Mouse (Mus musculus) kidney, postnatal 4 days (tissue): Measurements from ENCODE around the gene D230025D16Rik.
"Not testable (repeated sequence)": the region's sequence is repeated elsewhere in the genome, so short reads cannot be mapped to it uniquely, and the experiment has no call there.

Source experiments
- DNase-seq, 2 experiments: peaks; one replicate each; pipeline ENCODE4 v3.0.0; 2021; ENCODE audit warnings: mixed read lengths in 2 of 2

D230025D16Rik gene

GRCm38 (mm10) chr8:105224413-105225271 lies at the start of gene D230025D16Rik:
D230025D16Rik (plus strand) TSS chr8:105225145.
- peak; percentile 98 for DNase-seq

DNA sequence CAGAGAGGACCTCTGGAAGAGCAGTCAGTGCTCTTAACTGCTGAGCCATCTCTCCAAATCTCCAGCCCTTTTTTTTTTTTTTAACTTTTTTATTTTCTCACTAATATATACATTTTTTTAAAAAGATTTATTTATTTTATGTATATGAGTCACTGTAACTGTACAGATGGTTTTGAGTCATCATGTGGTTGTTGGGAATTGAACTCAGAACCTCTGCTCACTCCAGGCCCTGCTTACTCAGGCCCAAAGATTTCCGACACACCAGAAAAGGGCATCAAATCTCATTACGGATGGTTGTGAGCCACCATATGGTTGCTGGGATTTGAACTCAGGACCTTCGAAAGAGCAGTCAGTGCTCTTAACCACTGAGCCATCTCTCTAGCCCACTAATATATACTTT lies 49.7 kb upstream of the D230025D16Rik start:
- DNase-seq: not testable (repeated sequence)

- no peak for DNase-seq
These were observed 46.6 kb upstream of the D230025D16Rik start for GRCm38 (mm10) chr8:105178211-105178800.

- no peak for DNase-seq
These were observed 42.7 kb upstream of the D230025D16Rik start for GRCm38 (mm10) chr8:105182201-105182600.

GRCm38 (mm10) chr8:105186467-105187005 lies 38.4 kb upstream of the D230025D16Rik start:
- DNase-seq: no peak

DNA sequence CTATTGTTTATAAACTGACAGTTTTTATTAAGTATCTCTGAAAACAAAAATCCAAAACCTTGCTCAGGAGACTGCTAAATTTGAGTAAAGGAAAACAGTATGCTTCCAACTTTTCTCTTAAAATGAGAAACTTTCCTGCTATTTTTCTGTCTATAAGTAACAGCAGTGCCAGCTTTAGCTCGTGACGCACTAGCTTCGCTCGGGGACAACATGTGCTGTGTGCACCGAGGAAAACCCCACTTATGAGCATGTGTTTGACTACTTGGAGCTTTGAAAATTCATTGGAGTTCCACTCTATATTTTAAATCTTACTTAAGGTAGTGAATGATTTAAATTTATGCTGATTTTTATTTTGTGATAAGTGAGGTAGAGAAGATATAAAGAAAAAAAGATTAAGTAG lies 32.8 kb upstream of the D230025D16Rik start:
- DNase-seq: no peak

DNA sequence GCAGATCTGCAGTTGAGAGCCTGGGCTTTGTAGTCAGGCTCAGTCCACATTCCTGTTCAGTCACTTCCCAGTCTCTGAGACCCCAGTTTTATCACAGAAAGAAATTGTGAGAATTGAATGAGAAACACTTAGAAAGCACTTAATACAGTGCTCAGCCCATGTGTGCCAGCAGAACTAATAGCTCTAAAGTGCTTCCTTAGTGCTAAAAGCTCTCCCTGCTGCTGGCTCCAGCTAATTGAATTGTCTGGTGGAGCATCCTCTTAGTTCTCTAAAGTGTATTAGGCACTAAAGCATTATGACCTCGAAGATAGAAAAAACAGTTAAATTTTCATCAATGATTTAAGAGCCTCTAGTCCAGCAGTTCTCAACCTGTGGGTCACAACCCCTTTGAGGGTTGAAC lies 19.2 kb upstream of the D230025D16Rik start:
- no peak for DNase-seq

GRCm38 (mm10) chr8:105206766-105207275 lies 18.1 kb upstream of the D230025D16Rik start:
- no peak for DNase-seq

DNA sequence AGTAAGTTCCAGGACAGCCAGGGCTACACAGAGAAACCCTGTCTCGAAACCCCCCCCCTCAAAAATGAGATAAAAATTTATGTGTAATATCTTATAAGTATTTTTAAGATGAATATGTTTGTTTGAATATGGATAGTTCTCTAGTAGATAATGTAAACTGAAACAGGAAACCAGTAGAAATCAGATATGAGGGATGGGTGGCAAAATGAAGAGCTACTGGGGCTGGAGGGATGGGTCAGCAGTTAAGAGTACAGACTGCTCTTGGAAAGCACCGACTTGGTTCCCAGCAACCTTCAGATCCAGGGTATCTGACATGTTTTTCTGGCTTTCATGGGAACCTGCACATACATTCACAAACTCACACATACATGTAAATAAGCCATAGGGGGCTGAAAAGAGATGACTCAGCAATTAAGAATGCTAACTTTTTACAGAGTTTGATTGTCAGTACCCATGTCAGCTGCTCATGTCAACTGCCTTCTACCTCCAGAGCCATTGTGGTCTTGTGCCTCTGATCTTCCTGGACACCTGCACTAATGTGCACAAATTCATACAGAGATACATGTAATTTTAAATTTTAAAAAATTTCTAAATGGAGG lies 17.2 kb upstream of the D230025D16Rik start:
- no peak for DNase-seq

DNA sequence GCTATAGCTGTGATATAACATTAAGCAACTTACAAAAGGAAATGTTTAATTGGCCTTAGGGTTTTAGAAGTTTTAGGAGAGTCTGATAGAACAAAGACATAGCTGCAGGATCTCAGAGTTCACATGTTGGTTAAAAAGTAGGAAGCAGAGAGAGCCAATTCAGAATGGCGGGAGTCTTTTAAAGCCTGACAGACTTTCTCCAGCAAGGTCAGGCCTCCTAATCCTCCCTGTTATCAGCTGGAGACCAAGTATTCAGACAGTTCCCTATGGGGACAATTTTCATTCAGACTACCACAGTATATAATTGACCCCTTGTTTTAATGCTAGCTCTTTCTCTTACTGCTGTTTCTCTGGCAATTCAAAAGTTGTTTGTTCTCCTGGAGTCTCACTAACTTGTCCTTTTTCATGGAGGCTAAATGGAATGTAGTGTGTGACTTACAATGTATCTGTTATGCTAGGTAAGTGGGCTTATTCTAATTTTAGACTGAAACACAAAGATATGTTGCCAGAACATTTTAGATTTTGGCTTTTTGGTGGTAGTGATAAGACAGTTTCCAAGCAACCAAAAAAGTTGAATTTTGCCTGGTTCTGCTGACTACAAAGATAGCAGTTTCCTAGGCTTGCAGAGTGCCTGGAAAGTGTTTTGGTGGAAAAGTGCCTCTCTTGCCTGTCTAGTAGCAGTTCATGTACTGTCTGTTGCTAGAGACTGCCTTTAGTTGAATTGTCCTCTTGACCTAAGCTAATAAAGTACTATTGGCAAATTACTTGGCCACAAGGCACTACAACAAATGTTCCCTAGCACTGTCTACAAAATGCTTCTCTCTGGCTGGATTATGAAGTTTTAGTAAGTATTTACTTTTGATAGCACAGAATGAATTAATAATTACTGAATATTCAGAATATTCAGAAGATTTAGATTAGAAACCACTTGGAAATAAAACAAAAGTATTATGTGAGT lies 15.5 kb upstream of the D230025D16Rik start:
- DNase-seq: no peak

DNA sequence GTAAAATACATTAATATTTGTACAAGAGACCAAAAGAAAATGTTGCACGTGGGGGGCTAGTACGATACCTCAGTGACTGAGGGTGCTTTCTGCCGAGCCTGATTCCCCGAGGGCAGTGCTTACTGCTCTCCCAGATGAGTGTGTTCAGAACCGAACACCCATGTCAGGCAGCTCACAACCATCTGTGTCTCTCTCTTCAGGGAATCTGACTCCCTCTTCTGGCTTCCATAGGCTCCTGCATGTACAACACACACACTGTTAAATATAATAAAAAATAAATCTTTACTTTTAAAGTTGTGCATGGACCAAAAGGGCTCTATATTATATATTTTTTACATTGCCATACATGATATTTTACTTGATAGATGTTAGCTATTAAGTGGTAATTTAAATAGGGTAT lies 10.8 kb upstream of the D230025D16Rik start:
- no peak for DNase-seq

DNA sequence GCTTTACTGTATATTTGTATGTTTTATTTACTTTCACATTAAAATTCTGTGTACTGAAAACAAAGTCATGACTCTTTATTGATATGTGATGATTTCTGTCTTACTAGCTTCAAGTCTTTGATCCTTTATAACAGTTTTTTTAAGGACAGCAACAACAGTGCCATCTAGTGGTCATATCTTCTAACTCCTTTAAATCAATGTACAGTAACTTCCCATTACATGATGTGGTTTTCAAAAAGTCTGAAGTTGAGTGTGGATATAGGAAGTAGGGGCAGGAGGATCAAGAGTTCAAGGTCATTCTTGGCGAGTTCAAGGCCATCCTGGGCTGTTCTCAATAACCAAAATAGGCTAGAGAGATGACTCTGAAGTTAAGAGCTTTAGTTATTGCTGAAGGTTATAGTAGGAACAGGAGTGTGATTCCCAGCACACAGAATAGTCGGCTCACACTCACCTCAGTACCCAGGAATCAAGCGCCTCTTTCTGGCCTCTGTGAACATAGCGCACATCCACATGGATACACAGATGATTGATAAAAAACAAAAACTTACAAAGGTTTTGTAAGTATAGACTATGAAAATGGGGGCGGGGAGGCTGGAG lies 6.9 kb upstream of the D230025D16Rik start:
- no peak for DNase-seq

GRCm38 (mm10) chr8:105223850-105224249 lies 1.1 kb upstream of the D230025D16Rik start:
- DNase-seq: no peak

GRCm38 (mm10) chr8:105225272-105225593 lies 288 bp downstream of the D230025D16Rik start:
- DNase-seq: no peak

GRCm38 (mm10) chr8:105225917-105226316 lies 972 bp downstream of the D230025D16Rik start:
- no peak for DNase-seq

GRCm38 (mm10) chr8:105231503-105232320 lies 6.8 kb downstream of the D230025D16Rik start:
- no peak for DNase-seq

DNA sequence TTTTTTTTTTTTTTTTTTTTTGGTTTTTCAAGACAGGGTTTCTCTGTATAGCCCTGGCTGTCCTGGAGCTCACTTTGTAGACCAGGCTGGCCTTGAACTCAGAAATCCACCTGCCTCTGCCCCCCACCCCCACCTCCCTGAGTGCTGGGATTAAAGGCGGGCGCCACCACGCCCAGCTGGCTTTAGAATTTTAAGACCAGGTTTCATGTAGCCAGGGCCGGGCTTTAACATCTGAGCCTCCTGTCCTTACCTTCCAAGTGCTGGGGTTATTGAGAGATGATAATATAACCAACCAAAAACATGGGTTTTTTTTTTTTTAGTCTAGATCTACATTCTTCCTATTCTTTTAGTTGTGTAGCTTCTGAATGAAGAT lies 7.4 kb downstream of the D230025D16Rik start:
- not testable (repeated sequence) for DNase-seq

DNA sequence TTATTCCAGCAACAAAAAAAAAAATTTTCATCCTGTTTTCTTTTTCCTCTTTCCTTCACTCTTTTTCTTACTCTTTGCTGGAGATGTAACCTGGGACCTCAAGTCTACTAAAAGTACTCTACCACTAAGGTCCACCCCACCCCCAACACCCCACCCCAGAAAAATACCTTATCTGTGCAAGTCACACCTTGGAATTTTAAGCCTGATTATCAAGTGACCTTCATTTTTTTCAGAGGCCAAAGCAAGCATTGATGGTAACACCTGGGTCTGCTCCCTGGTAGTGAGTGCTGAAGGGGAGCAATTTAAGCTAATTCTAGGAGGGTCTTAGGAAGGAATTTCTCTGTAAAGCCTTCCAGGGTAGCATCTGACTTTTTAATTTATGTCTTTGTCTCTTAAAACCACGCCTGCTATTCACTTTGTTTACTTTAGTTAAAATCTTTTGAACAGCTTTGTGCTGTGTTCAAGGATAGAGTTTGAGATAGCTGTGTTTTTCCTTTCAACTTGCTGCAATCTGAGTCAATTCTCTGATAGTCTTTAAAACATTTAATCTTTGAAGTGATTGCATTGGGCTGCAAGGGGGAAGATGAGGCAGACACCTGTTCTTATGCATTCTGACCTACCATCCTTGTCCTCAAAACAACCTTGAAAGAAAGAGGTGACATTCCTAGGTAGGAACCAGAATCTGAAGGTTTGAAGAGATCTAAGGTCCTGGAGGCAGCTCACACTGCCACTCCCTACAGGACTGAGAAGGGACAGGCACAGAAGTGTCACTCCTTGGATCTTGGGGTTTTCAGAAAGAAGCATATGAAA lies 8.4 kb downstream of the D230025D16Rik start:
- no peak for DNase-seq

GRCm38 (mm10) chr8:105235206-105235605 lies 10.3 kb downstream of the D230025D16Rik start:
- DNase-seq: no peak
